Mouse (Mus musculus) thymus, postnatal 4 days (tissue): Measurements from ENCODE around the gene Pld4.
A peak's percentile ranks its signal among the peaks of the same experiment; 100 is the strongest.
"Not testable (repeated sequence)": the region's sequence is repeated elsewhere in the genome, so short reads cannot be mapped to it uniquely, and the experiment has no call there.

Experiments used
- DNase-seq: peaks from one replicate; pipeline ENCODE4 v3.0.0; 2021

Pld4 gene

GRCm38 (mm10) chr12:112801864-112802846, 41.7 kb downstream of the Pld4 start, which contains the start of gene Ahnak2:
Gene Ahnak2, minus strand, starts transcription at chr12:112802657.
- DNase-seq, result no peak

GRCm38 (mm10) chr12:112802917-112803316, 42.5 kb downstream of the Pld4 start:
- no peak for DNase-seq

GRCm38 (mm10) chr12:112804046-112804445, 43.6 kb downstream of the Pld4 start:
- DNase-seq, result no peak

GRCm38 (mm10) chr12:112806044-112806443, 45.6 kb downstream of the Pld4 start:
- DNase-seq, result no peak

GRCm38 (mm10) chr12:112807796-112808195, 47.3 kb downstream of the Pld4 start:
- DNase-seq, result no peak

- no peak for DNase-seq
These were observed 47.7 kb downstream of the Pld4 start for GRCm38 (mm10) chr12:112808212-112808586.

GRCm38 (mm10) chr12:112808587-112809364, 48.3 kb downstream of the Pld4 start, which contains the start of gene Clba1:
Gene Clba1, plus strand, starts transcription at chr12:112808937.
- peak; percentile 92 for DNase-seq

GRCm38 (mm10) chr12:112809641-112810040, 49.2 kb downstream of the Pld4 start:
- no peak for DNase-seq

GRCm38 (mm10) chr12:112810092-112810885, 49.8 kb downstream of the Pld4 start:
- DNase-seq, result no peak

- DNase-seq, result no peak
These were observed 52.9 kb downstream of the Pld4 start for GRCm38 (mm10) chr12:112813370-112813769.

- DNase-seq, result no peak
These were observed 54.4 kb downstream of the Pld4 start for GRCm38 (mm10) chr12:112814682-112815470.

GRCm38 (mm10) chr12:112816294-112816693, 55.8 kb downstream of the Pld4 start:
- peak; percentile 84 for DNase-seq

- not testable (repeated sequence) for DNase-seq
These were observed 56.4 kb downstream of the Pld4 start for GRCm38 (mm10) chr12:112816866-112817265.
